Mouse (Mus musculus): Measurements from ENCODE around the gene Igfbp7.
"Not testable (repeated sequence)": the region's sequence is repeated elsewhere in the genome, so short reads cannot be mapped to it uniquely, and the experiment has no call there.

Igfbp7 gene

DNA sequence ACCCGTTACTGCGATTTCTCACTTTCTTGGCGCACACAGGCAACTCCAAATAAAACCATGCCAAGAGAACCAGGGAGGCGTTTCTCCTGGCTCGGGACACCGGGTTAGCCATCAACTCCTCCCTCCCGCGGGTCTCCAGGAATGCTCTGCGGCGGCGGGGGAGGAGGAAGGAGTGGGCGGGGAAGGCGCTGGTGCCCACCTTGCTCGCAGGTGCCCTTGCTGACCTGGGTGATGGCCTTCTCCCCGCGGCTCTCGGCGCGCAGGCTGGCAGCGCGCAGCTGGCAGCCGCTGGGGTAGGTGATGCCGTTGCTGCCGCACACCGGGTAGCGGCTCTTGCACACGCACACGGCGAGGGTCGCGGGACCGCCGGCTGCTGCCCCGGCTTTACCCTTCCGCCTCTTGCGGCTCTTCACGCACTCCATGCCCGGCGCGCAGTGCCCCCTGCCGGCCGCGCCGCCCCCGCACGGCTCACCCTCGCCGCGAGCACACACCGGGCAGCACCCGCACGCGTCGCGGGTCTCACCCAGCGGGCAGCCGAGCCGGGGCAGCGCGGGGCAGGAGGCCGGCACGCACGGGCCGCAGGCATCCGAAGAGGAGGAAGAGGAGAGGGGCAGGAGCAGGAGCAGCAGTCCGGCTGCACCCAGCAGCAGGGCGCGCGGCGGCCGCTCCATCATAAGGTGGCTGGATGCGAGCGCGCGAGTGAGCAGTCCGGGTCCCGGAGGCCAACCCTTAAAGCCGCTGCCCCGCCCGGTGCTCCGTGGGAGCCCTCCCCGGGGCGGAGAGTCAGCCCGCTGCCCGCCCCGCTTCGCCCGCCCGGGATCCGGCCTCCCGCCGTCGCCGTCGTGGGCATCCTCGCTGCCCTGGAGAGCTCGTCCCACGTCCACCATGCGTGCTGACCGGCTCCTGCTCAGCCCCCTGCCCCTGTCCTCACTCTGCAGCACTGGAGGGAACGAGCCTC is at the start of gene Igfbp7:
TSS of gene Igfbp7 (minus strand) at position 701 of the 958 bp plus-strand sequence.
- DNase-seq: peak; percentile 58 to 68

GRCm38 (mm10) chr5:77452103-77452502 is 44.3 kb upstream of the Igfbp7 start:
- no peak for DNase-seq

DNA sequence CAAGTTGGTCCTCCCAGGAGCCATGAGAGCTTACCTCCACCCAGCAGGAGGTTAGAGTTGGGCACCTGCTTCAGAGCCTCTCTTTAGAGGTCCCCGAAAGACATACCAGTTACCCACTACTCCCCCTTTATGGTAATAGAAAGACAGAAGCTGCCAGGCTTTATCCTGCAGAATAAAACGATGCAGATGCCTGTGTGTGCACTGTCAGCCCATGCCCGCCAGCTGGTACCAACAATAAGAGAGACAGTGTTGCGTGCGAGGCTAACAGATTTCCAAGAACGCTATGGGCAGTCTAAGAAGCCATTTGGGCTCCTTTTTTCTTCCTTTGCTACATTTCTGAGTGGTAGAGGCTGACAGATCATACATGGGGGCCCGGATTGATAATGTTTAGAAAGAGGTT is 41.7 kb upstream of the Igfbp7 start:
- no peak for DNase-seq

DNA sequence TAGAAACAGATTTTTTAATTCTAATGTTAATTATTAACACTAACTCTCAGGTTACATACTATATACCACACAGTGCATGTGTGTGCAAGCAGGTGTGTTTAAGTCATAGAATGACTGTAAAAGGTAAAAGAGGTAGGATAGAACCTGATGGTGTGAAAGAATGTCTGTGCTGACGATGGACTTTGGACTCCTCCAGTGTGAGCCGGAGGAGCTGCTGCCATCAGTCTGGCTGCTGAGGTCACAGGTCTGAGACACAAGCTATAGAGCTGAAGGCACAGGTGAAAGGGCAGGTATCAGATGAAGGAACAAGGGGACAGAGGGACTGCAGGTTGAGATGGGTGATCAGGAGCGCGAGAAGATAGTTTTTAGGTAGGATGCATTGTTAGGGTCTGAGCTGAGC is 37.6 kb upstream of the Igfbp7 start:
- DNase-seq: no peak

DNA sequence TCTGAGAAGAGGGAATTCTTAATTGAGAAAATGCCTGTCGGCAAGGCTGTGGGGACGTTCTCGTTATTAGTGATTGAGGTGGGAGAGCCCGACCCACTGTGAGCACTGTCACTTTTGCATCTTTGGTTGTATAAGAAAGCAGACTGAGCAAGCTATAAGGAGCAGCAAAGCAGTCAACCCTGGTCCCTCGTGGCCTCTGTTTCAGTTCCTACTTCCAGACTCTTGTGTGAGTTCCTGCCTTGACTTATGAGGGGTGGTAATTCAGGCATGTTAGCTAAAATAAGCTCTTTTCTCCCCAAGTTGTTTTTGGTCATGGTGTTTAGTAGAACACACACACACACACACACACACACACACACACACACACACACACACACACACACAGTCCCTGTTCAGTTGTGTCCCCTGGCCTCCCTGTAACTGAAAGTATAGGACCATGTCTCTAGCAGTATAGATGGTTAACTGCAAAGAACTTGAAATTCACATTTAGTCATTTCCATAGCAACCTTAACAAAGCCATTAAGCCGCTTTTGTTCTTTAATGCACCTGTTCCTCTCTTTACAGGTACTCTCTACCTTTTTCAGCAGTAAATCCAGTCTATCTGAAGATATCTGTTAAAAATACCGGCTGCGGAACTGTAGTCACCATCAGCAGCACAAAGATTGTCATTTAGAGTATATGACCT is 36.2 kb upstream of the Igfbp7 start:
- DNase-seq: peak; percentile 37 to 47

DNA sequence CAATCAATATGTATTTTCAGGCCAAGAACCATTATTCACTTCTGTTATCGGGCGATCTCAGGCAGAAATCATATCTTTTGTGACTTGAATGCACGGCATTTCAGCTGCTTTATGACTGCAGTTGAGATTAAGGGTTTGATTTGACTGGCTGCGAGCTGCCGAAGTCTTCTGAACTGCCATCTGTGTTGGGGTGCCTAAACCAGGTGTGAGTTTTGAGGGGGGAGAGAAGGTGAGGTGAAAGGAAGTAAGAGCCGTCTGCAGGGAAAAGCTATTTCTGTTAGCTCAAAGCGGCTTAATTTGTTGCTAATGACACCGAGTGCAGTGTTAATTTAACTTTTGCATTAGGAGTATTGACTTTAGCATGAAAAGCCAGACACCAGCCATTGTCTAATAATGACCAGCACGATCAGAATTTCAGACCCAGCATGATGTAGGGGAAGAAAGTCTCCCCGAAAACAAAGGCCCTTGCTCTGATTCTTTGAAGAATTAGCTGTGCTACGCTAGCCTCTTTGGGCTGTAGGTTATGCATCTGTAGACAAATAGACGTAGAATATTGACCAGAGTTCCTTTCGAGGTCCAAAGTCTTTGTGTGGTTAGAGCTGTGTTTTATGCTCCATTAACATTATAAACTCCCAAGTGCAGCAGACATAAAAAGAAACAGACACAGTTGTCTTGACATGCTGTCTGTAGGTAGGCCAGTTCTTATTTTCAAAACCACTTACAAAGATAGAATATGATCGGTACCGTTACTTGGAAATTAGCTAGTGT is 35.2 kb upstream of the Igfbp7 start:
- DNase-seq: no peak

DNA sequence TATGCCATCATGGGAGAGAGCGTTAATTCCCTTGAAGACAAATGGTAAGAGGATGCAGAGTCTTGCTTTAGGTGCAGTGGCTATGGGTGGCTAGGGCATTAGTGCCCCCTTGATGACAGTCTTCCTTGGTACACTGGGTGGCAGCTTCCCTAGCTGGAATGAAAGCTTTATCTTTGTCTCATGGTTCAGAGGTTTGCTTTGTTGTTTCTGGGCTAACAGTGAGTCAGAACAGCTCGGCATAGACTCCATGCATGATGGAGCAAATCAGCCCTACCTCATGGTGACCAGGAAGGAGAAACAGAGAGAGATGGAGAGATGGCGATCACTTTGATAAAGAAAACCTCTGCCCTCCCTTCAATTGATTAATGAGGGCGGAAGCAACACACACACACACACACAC is 28.5 kb upstream of the Igfbp7 start:
- no peak for DNase-seq

GRCm38 (mm10) chr5:77434060-77434459 is 26.2 kb upstream of the Igfbp7 start:
- DNase-seq: no peak

DNA sequence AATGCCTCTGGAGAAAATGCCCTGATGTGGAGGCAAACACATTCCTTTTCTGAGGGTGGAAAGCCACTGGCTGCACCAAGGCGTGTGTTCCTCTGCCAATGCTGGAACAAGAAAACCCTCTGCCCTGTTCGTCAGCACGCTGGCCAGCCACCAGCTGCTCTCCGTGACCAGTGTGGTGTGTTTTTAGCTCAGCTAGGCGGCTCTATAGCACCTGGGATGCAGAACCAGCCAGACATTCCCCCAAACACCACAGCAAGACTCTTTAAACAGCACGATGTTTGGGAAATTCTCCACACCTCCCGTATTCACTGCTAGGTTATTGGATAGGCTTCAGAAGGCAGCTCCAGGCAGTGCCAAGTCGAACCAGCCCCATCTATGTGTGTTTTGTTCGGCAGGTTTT is 25.7 kb upstream of the Igfbp7 start:
- no peak for DNase-seq

GRCm38 (mm10) chr5:77433119-77433518 is 25.3 kb upstream of the Igfbp7 start:
- no peak for DNase-seq

GRCm38 (mm10) chr5:77432446-77432845 is 24.6 kb upstream of the Igfbp7 start:
- no peak for DNase-seq

GRCm38 (mm10) chr5:77431068-77431467 is 23.2 kb upstream of the Igfbp7 start:
- DNase-seq: no peak

GRCm38 (mm10) chr5:77430471-77430870 is 22.6 kb upstream of the Igfbp7 start:
- DNase-seq: no peak

- DNase-seq: no peak
These were observed 22.2 kb upstream of the Igfbp7 start for GRCm38 (mm10) chr5:77430049-77430448.

DNA sequence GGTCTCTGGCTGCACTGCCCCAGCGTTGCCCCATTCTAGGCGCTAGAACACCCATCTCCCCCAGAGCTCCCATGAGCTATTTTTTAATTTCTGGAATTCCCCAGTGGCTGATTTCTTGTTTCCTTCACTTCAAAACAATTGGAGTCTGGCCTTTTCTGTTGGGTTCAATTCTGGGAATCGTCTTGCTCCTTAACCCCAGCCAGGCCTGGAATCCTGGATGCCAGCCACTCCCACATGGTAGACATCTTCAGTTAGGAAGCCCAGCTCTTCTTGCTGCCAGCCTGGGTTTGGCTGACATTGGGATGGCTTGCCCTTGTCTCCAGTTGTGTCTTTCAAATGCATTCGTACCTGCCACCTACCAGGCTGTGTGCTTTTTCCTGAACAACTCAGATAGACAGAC is 20.7 kb upstream of the Igfbp7 start:
- DNase-seq: no peak

GRCm38 (mm10) chr5:77427986-77428385 is 20.1 kb upstream of the Igfbp7 start:
- DNase-seq: no peak

GRCm38 (mm10) chr5:77425721-77426500 is 18.1 kb upstream of the Igfbp7 start:
- no peak for DNase-seq

DNA sequence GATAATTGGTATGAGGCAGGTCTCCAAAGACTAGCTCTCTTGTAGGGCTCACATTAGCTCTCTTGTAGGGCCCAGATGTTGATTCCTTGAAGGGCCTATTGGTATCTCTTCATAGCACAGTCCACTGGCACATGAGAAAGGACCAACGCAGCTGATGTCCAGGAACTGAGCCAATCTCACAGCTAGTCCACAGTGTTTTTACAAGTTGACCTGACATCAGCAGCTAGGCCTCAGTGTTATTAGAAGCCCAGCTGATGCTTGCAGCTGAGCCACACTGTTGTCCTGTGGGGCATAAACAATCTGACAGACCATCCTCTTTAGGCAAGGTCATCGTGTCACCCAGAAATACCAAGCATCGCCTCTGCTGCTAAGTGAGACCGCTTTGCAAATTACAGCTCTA is 11.7 kb upstream of the Igfbp7 start:
- not testable (repeated sequence) for DNase-seq

DNA sequence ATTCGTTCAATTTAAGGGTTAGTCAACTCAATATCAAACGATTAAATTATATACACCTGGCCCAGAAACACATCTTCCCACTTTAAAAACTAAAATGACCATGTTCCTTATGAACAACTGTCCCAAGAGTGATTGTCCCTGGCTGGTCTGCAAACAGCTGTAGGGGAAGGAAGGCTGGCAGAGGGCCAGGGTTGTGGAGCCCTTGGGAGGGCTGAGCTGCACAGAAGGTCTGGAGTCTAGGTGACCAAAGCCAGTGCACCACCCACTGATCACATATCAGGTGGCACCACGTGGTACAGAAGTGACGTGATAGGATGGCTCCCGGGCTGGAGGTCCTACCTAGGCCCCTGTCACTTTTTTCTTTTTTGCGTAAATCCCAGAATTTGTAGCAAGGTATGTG is 8.2 kb upstream of the Igfbp7 start:
- no peak for DNase-seq

DNA sequence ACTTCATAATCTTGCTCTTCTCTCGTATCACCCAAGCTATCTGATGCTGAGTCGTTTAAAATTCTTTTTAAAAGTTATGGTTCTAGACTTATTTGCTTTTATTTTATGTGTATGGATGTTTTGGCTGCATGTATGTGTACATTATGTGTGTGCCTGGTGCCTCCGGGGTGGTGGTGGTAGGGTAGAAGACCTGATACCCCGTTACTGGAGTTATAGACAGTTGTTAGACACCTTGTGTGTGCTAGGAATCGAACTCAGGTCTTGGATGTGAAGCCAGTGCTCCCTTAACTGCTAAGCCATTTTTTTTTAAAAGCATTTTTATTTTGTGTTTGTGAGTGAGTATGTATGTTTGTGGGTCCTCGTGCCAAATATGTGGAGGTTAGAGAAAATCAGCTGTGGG is 689 bp upstream of the Igfbp7 start:
- DNase-seq: no peak

DNA sequence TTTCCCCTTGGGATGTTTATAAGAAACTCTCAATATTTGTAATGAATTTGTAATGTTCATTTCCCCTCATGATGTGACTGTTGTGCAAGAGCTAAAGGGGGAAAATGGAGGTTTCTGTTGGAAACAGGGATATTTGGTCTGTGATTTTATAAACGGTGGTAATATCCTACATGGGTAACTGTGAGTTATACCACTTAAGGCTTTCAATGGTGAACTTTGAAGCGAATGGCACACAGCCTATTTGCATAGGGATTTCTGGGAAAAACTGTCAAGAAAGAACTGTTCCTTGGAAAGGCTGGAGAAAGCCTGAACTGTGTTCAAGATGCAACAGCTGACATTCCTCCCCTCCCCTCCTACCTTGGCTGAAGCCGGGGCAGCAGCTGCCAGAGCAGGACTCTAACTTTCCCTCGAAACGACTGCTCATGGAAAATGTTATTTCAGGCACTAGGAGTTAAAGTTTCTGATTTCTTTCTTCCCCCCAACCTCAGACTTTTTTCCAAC is 1.4 kb downstream of the Igfbp7 start:
- DNase-seq: no peak

DNA sequence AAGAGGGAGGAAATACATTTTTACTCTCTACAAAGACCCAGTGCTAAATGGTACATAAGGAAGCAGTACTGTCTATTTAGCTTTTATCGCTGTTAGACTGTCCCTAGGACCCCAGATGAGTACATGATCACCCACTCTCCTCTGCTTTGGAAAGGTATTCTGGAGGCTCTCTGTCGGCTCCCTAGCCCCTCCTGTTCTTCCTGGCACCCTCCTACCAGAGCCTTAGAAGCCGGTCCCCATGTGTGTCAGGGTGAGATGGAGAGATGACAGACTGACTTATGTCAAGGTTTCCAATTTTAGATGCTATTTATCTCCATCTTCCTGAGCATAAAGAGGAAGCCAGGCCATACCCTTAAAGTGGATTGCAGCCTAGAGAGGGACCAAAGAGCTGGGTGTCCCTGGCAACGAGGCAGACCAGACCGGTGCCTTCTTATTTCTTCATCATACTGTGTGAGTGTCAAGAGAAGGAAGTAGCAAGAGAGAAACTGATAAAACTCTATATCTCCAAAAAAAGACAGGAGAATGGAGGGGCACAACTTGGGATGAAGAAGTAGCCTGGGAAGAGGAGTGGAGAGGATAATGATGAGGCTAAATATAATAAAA is 2.3 kb downstream of the Igfbp7 start:
- no peak for DNase-seq
